Mouse (Mus musculus) lung, adult 18-20 months (tissue): ENCODE measurements around the gene Pnmal2.

Source experiments
- DNase-seq, 2 experiments: peaks; one replicate each; pipeline ENCODE4 v3.0.0; 2022; ENCODE audit warnings: mixed read lengths in 2 of 2

Pnmal2 gene

GRCm38 (mm10) chr7:16918014-16918413 lies 26.5 kb upstream of the Pnmal2 start:
- no peak for DNase-seq

- no peak for DNase-seq
Measured at GRCm38 (mm10) chr7:16918670-16919069, 25.8 kb upstream of the Pnmal2 start.

DNA sequence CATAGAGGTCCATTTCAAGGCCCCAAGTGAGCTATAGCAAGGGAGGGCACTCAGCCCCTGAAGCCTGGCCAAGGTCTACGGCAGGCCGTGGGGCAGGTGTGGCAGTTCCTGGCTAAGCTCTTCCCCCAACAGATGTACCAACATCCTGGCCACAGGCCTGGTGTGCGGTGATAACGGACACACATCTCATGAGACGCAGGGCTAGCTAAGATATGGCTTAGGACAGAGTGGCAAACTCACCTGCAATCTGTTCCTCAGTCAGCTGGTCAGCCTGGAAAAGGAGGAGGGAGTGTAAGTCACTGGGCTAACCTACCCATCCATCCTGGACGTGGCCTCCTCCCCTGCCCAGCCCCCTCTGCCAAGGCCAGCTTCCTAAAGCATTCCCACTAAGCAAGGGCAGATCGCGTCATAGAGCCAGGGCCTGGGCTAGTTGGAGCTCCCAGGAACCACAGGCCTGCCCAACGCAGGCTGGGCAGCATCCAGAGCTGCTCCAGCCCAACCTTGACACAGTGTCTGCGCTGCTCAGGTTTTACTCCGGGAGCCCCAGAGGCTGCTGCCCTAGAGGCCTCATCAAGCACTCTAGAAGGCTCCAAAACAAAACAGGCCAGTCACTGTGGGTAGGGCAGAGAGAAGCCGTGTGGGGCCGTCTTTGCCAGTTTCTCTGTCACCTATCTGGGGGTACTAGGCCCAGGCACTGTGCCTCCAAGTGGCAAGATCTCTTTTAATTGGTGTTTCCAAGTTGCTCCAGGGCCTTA lies 24.9 kb upstream of the Pnmal2 start:
- no peak for DNase-seq

DNA sequence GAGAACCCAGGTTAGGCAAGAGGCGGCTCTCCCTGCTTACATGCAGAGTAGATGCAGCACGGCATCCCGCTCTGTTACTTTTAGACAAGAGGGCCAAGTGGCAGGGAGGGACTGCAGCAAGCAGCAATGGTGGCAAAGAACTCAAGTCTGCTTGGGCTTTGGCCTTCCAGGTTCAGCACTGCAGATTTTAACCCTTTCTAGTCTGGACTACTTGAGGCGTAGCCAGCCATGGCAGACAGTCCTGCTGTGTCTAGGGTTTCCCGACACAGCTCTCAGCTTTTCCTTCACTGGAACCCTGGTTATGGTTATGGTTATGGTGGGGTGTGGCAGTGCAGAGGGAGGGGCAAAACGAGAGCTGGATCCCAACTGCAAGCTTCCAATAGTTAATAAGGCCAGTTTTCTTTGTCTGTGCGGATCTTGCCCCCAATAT lies 24.3 kb upstream of the Pnmal2 start:
- no peak for DNase-seq

- DNase-seq: no peak
Measured at GRCm38 (mm10) chr7:16920818-16921791, 23.4 kb upstream of the Pnmal2 start.

GRCm38 (mm10) chr7:16921881-16922335 lies 22.6 kb upstream of the Pnmal2 start:
- DNase-seq: no peak

GRCm38 (mm10) chr7:16922360-16922973 lies 22.0 kb upstream of the Pnmal2 start:
- DNase-seq: no peak

DNA sequence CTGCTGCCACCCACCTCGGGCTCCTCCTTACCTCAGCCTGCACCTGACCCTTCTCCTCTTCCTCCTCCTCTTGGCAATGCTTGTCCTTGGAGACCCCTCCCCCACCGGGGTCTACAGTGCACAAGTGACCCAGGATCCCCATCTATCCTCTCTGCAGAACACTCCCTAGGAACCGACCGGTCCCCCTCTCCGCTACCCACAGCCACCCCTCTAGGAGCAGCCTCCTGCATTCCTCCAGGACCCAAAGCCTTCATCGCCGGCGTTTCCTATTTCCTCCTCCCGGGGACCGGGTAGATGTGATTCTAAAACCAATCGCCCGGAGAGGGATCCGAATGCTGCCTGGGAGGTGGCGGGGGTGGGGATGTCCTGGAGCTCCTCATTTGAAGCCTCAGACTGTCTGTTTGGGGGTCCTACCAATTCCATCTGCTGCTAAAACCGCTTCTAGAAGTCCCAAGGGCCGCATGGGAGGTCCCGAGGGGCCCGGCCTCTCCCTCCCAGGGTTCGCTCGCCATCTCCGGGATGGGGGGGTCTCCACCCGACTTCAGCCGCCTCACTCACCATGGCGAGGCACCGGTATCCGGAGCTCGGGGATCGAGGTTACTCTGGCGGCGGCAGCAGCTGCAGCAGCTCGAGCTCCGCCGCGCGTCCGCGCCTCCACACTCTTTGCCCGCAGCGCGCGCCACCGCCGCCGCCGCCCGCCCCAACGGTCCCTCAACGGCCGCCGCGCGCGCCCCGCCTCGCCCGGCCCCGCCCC lies 21.0 kb upstream of the Pnmal2 start:
- DNase-seq: peak in 1 of 2 experiments; percentile 44

- peak; percentile 99 for DNase-seq
Measured at GRCm38 (mm10) chr7:16924037-16924834, 20.2 kb upstream of the Pnmal2 start, which contains the start of gene Calm3. Gene Calm3 (minus strand): TSS chr7:16924114.

GRCm38 (mm10) chr7:16928341-16928740 lies 16.1 kb upstream of the Pnmal2 start:
- no peak for DNase-seq

DNA sequence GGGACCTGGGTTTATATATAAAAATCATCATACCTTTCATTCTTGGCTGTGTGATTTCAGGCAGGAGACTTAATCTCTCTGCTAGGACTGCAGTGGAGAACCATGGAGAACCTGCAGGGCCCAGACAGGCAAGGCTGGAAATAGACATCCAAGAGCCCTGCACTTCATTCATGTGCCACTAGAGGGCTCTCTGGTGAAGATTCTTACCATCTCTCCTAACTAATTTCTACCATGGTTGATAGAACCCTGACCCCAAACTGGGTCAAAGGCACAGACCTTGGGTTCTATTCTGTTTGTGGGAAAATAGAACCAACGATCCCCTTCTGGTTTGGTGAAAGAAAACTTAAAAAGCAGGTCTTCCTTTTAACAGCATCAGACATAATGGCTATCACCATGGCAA lies 13.6 kb upstream of the Pnmal2 start:
- DNase-seq: peak; percentile 53 to 56

- peak; percentile 71 to 76 for DNase-seq
Measured at GRCm38 (mm10) chr7:16931968-16932627, 12.4 kb upstream of the Pnmal2 start.

DNA sequence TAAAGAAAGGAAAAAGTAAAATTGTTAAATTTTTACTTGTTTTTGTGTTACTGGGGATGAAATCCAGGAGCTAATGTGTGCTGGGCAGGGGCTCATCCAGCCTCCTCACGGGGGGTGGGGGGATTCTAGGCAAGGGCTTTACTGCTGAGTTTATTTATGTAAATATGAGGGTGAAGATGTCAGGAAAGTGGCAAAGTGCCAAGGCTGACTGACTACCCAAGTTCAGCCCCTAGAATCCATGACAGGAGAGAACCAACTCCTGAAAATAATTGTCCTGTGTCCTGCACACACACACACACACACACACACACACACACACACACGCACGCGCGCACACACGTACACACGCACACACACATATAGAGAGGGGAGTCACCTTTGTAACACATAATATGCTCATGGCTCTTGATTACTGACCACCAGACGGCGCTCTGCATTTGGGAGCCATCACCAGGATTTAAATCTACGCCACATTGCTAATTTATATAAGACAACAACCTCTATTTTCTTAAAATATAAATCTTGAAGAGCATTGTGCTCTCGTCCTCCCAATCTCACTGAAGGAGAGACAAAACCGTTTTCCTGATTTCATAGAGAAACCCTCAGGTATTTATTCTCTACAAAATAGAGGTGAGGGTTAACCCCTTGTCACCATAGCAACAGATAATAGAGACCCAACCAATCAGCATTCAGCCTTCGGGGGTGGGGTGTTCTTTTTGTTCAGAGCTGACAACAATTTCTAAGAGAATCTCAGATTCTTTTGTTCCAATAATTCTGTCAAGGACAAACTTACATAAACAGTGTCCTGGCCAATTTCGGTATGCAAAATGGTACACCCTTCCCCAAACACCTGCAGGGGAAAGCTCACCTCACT lies 11.5 kb upstream of the Pnmal2 start:
- DNase-seq: no peak

- no peak for DNase-seq
Measured at GRCm38 (mm10) chr7:16937312-16937711, 7.2 kb upstream of the Pnmal2 start.

DNA sequence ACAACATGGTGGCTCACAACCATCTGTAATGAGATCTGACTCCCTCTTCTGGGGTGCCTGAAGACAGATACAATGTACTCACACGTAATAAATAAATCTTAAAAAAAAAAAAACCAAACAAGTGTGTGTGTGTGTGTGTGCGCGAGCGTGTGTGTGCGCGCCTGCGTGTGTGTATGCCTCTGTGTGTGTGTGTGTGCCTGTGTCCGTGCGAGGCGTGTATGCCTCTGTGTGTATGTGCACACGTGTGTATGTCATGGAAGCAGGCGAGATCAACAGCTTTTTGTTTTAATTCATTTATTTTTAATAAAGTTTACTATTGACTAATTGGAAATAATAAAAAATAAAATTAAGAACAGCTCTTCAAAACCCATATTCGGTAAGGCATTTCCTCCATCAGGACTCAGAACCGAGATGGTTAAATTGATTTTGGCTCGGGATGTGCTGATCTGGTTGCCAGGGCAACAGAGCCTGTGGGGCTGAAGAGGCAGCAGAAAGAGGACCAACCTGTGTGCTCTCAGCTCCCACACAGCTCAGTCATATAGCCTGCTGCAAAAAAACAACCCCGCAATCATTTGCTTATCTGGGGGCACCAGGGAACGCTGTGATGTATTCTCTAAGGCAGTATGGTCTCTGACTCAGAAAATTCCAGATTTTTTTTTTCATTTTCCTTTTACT lies 6.2 kb upstream of the Pnmal2 start:
- DNase-seq: no peak

- DNase-seq: no peak
Measured at GRCm38 (mm10) chr7:16940292-16940691, 4.2 kb upstream of the Pnmal2 start.

GRCm38 (mm10) chr7:16942861-16943260 lies 1.6 kb upstream of the Pnmal2 start:
- DNase-seq: no peak

- no peak for DNase-seq
Measured at GRCm38 (mm10) chr7:16944808-16945315, 380 bp downstream of the Pnmal2 start.

DNA sequence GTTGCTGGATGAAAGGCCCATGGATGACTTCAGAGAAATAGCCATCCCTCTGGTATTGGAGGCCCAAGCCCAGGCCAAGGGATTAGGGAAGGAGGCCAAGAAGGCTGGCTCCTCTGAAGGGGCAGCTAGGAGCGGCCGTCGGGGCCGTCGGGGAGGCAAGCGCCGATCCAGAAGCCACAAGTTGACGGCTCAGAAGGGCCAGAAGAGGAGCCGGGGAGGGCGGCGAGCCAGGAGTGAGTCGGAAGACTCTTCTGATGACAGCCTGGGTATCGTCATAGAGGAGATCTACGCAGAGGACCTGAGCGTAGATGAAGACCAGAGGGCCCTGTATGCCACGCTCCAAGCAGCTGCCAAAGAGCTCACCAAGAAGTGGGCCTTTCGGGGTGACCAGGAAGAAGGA lies 937 bp downstream of the Pnmal2 start:
- DNase-seq: no peak
